Mouse (Mus musculus) thymus, adult 2 months (tissue): ENCODE data around the gene Dnajc2. TPM values are rescaled to one million over a fixed set of nuclear protein-coding genes. Genes with fewer than 3 reads are reported as not detected.

Experiments used
- DNase-seq: peaks from one replicate; pipeline ENCODE4 v3.0.0; 2021
- H3K27ac ChIP-seq: fragments of 200-500 bp; 2 replicates; pipeline ENCODE4 v1.5.1; 2012; ENCODE audit warnings: low read length, control low read depth; ENCODE audit not compliant: control insufficient read depth, insufficient read depth
- H3K27me3 ChIP-seq: fragments of 200-500 bp; 2 replicates; pipeline ENCODE4 v1.6.1; 2012; ENCODE audit warnings: mild to moderate bottlenecking, low read length, moderate library complexity, mixed read lengths; ENCODE audit not compliant: control insufficient read depth, insufficient read depth
- H3K36me3 ChIP-seq: fragments of 200-500 bp; 2 replicates; pipeline ENCODE4 v1.6.1; 2012; ENCODE audit warnings: mild to moderate bottlenecking, low read length, moderate library complexity; ENCODE audit not compliant: control insufficient read depth, insufficient read depth
- H3K4me1 ChIP-seq: fragments of 200-500 bp; replicated peaks from 2 replicates; pipeline ENCODE4 v1.6.1; 2012; ENCODE audit warnings: low read length; ENCODE audit not compliant: control insufficient read depth, insufficient read depth
- H3K4me3 ChIP-seq: fragments of 200-500 bp; 2 replicates; pipeline ENCODE4 v1.5.1; 2012; ENCODE audit warnings: mild to moderate bottlenecking, low read length, control low read depth, moderate library complexity; ENCODE audit not compliant: control insufficient read depth, insufficient read depth
- CTCF ChIP-seq: fragments of 200-500 bp; IDR thresholded peaks from 2 replicates; pipeline ENCODE4 v1.5.1; 2012; ENCODE audit warnings: mild to moderate bottlenecking, control low read depth, low read length, moderate library complexity, borderline replicate concordance; ENCODE audit not compliant: control insufficient read depth, poor library complexity, insufficient read depth; ENCODE audit errors: extremely low read depth
- POLR2A ChIP-seq: fragments of 200-500 bp; IDR thresholded peaks from 2 replicates; pipeline ENCODE4 v1.6.1; 2012; ENCODE audit warnings: mild to moderate bottlenecking, low read length, control low read depth, moderate library complexity; ENCODE audit not compliant: control insufficient read depth, poor library complexity, insufficient read depth; ENCODE audit errors: extremely low read depth
- WGBS: fragments of 180-500 bp; shearing (Covaris S2); methylation state at CpG from one replicate; pipeline ENCODE4 v1.1.7; 2018; 5-methylcytosine and 5-hydroxymethylcytosine counted together
- polyA plus RNA-seq: library from polyadenylated mRNA; depleted of rRNA; stranded (reverse); fragments of >200 nt; gene quantifications from 2 replicates; pipeline ENCODE4 v1.2.3, GENCODE M21; 2012

Dnajc2 gene
- polyA plus RNA-seq, 1 experiment = 17.0 TPM

GRCm38 (mm10) chr5:21786258-21787185, 1.5 kb upstream of the Dnajc2 start:
- H3K4me1 ChIP-seq = peaks cover 5% of the 10 kb centered on the region; the same call in 1 of the 2 replicates
- H3K27ac ChIP-seq = peak overlapping the region; percentile 57; the same call in 1 of the 2 replicates
- no peaks in the 10 kb centered on the region for H3K27me3 ChIP-seq
- H3K36me3 ChIP-seq = peaks cover 13% of the 10 kb centered on the region
- peak; percentile 92 for DNase-seq
- no peak; the same call in 1 of the 2 replicates for TF ChIP-seq POLR2A
- peak; percentile 48; the same call in 1 of the 2 replicates for TF ChIP-seq CTCF
- H3K4me3 ChIP-seq = peak overlapping the region; percentile 86
- WGBS = 1% methylated on average over 51 of the region's 51 CpGs

DNA sequence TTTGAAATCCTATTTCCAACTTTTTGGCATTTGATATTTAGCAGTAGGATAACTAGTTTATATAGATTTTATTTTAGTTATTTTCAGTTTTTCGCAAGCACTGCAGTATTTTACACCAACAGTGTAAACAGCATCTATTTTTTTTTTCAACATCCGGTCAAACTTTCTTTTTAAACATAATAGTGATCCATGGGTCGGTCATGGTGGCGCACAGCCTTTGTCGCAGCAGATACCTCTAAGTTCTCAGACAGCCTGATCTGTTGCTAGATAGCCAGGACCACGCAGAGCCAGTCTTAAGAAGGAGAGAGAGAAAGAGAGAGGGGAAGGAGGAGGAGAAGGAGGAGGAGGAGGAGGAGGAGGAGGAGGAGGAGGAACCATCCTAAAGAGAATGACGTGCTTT, 725 bp upstream of the Dnajc2 start:
- DNase-seq = no peak
- 84% methylated on average over 7 of the region's 7 CpGs for WGBS

GRCm38 (mm10) chr5:21784161-21785052, 644 bp downstream of the Dnajc2 start:
- Histone ChIP-seq H3K27me3 (no peaks in the 10 kb centered on the region), H3K36me3 (peaks cover 33% of the 10 kb centered on the region), H3K27ac (peak overlapping the region; percentile 25; the same call in 1 of the 2 replicates), H3K4me1 (peaks cover 5% of the 10 kb centered on the region; the same call in 1 of the 2 replicates), H3K4me3 (peak overlapping the region; percentile 76)
- DNase-seq = peak; percentile 65
- WGBS = under 1% methylated on average over 51 of the region's 51 CpGs
- TF ChIP-seq CTCF (no peak), POLR2A (no peak)

More for the DNA sequence above, 725 bp upstream of the Dnajc2 start:
- Histone ChIP-seq H3K27me3 (no peaks in the 10 kb centered on the region), H3K4me1 (peaks cover 5% of the 10 kb centered on the region; the same call in 1 of the 2 replicates), H3K36me3 (peaks cover 21% of the 10 kb centered on the region), H3K4me3 (no peak overlapping the region), H3K27ac (no peak overlapping the region)
- TF ChIP-seq CTCF (no peak), POLR2A (no peak)

- Histone ChIP-seq H3K27ac (no peak overlapping the region), H3K27me3 (no peaks in the 10 kb centered on the region), H3K4me3 (no peak overlapping the region), H3K36me3 (peaks cover 64% of the 10 kb centered on the region), H3K4me1 (no peaks in the 10 kb centered on the region)
- TF ChIP-seq POLR2A (no peak), CTCF (no peak)
- 97% methylated on average over 6 of the region's 6 CpGs for WGBS
- no peak for DNase-seq
Measured at GRCm38 (mm10) chr5:21776491-21776890, 8.6 kb downstream of the Dnajc2 start.

- H3K36me3 ChIP-seq = peaks cover 60% of the 10 kb centered on the region
- TF ChIP-seq CTCF = no peak
- TF ChIP-seq POLR2A = no peak
Measured at GRCm38 (mm10) chr5:21769841-21770240, 15.2 kb downstream of the Dnajc2 start.

DNA sequence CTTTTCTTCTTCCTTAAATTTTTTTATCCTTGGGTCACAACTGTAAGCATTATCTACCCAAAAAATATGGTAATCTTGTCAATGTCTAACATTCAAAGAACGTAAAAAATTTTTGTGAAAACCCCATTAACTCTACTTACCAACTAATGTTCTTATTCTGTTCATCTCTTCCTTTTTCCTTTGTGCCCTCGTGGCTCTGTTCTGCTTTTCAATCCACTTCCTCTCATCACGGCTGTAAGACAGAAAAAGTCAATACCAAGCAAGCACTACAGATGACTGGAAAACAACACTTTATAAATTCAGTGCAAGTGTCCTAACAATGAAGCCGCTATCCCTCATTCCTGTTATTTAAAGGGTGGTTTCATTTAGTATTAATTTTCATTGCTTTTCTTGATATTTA, 16.5 kb downstream of the Dnajc2 start:
- Histone ChIP-seq H3K36me3 (peaks cover 60% of the 10 kb centered on the region), H3K4me3 (no peak overlapping the region), H3K27ac (no peak overlapping the region), H3K4me1 (no peaks in the 10 kb centered on the region), H3K27me3 (no peaks in the 10 kb centered on the region)
- no peak for DNase-seq
- WGBS = 73% methylated on average over 4 of the region's 4 CpGs
- TF ChIP-seq POLR2A = no peak
- no peak for TF ChIP-seq CTCF

More at GRCm38 (mm10) chr5:21769841-21770240, 15.2 kb downstream of the Dnajc2 start:
- Histone ChIP-seq H3K4me1 (no peaks in the 10 kb centered on the region), H3K27me3 (no peaks in the 10 kb centered on the region), H3K27ac (no peak overlapping the region), H3K4me3 (no peak overlapping the region)
- 98% methylated on average over 6 of the region's 6 CpGs for WGBS
- no peak for DNase-seq
